20 mouse cellular contexts compared by ENCODE assay signal in genomic region chr7:73261750-73262149, GRCm38 (mm10).
DNase-seq lines count a peak whose midpoint lies in the region; ATAC-seq and TF ChIP-seq lines count a peak whose summit lies in the region.
"Had no signal": no experiment of that assay in that cellular context is flagged by ENCODE, and none has a peak within 500 bp of the region (broad histone marks: within the 10 kb centered on the region; RNA-seq: fewer than 3 reads in every experiment).

No protein-coding gene starts in this region.

- H3K27me3 ChIP-seq in forebrain, embryonic 12.5 days = no peaks in the 10 kb centered on the region
- H3K27me3 ChIP-seq in forebrain, postnatal 0 days (ENCODE audit: insufficient read depth, low read length) = no peaks in the 10 kb centered on the region
- H3K27me3 ChIP-seq in midbrain, embryonic 10.5 days (ENCODE audit: low read depth, poor library complexity, severe bottlenecking) = no peaks in the 10 kb centered on the region; the same call in 1 of the 2 replicates
- no peaks in the 10 kb centered on the region for H3K27me3 ChIP-seq in midbrain, embryonic 16.5 days (ENCODE audit: control insufficient read depth, insufficient read depth, low read depth, low read length)
- no peaks in the 10 kb centered on the region for H3K27me3 ChIP-seq in embryonic facial prominence, embryonic 15.5 days
- H3K27me3 ChIP-seq in neural tube, embryonic 13.5 days = no peaks in the 10 kb centered on the region
- H3K27me3 ChIP-seq in cerebellum, adult 2 months (ENCODE audit: control insufficient read depth, insufficient read depth, low read length) = no peaks in the 10 kb centered on the region
- H3K27me3 ChIP-seq: embryonic facial prominence, embryonic 13.5 days; liver, embryonic 13.5 days had no signal

- 0 out of 2 replicates have a peak, but pooled peaks have one; percentile 44 for ATAC-seq in forebrain, embryonic 12.5 days (ENCODE audit: low FRiP score)
- no peak for ATAC-seq in forebrain, postnatal 0 days
- no peak for ATAC-seq in midbrain, embryonic 16.5 days
- ATAC-seq in embryonic facial prominence, embryonic 15.5 days (ENCODE audit: insufficient number of reproducible peaks, low FRiP score, low TSS enrichment, low read depth) = 0 out of 2 replicates have a peak, but pooled peaks have one; percentile 15
- ATAC-seq in neural tube, embryonic 13.5 days (ENCODE audit: low read depth) = peak; percentile 61

- H3K4me1 ChIP-seq in forebrain, embryonic 12.5 days = peaks cover 14% of the 10 kb centered on the region
- no peaks in the 10 kb centered on the region for H3K4me1 ChIP-seq in forebrain, postnatal 0 days (ENCODE audit: insufficient read depth)
- peaks cover 19% of the 10 kb centered on the region for H3K4me1 ChIP-seq in midbrain, embryonic 10.5 days
- 0 out of 2 replicates have a peak, but pooled peaks cover 2% of the 10 kb centered on the region for H3K4me1 ChIP-seq in midbrain, embryonic 16.5 days (ENCODE audit: control insufficient read depth, insufficient read depth, low read length)
- H3K4me1 ChIP-seq in embryonic facial prominence, embryonic 15.5 days = peaks cover 8% of the 10 kb centered on the region; the same call in 1 of the 2 replicates
- H3K4me1 ChIP-seq in neural tube, embryonic 13.5 days (replicated peaks) = peaks cover 15% of the 10 kb centered on the region
- no peaks in the 10 kb centered on the region for H3K4me1 ChIP-seq in cerebellum, adult 2 months (ENCODE audit: control insufficient read depth, insufficient read depth, low read length)
- H3K4me1 ChIP-seq: heart, embryonic 10.5 days; liver, embryonic 13.5 days had no signal

- no peak overlapping the region for H3K27ac ChIP-seq in forebrain, embryonic 12.5 days
- H3K27ac ChIP-seq in forebrain, postnatal 0 days (ENCODE audit: low read depth, low read length) = no peak overlapping the region
- peak overlapping the region; percentile 24 for H3K27ac ChIP-seq in midbrain, embryonic 10.5 days (replicated peaks)
- no peak overlapping the region for H3K27ac ChIP-seq in midbrain, embryonic 16.5 days (ENCODE audit: low read length)
- H3K27ac ChIP-seq in embryonic facial prominence, embryonic 15.5 days (replicated peaks) = no peak overlapping the region
- no peak overlapping the region for H3K27ac ChIP-seq in neural tube, embryonic 13.5 days (replicated peaks)
- no peak overlapping the region for H3K27ac ChIP-seq in cerebellum, adult 2 months (ENCODE audit: insufficient read depth, low read length)
- H3K27ac ChIP-seq: embryonic facial prominence, embryonic 13.5 days; heart, embryonic 10.5 days; liver, embryonic 13.5 days had no signal

- no peak overlapping the region for H3K4me2 ChIP-seq in forebrain, embryonic 12.5 days
- H3K4me2 ChIP-seq in forebrain, postnatal 0 days (ENCODE audit: low read depth) = no peak overlapping the region
- H3K4me2 ChIP-seq in midbrain, embryonic 16.5 days (ENCODE audit: low read length) = no peak overlapping the region
- H3K4me2 ChIP-seq in embryonic facial prominence, embryonic 15.5 days (replicated peaks) = no peak overlapping the region
- no peak overlapping the region for H3K4me2 ChIP-seq in neural tube, embryonic 13.5 days
- H3K4me2 ChIP-seq: embryonic facial prominence, embryonic 13.5 days; liver, embryonic 13.5 days had no signal

- no peak for DNase-seq in forebrain, postnatal 0 days
- DNase-seq in midbrain, embryonic 10.5 days (ENCODE audit: low spot score) = no peak
- no peak for DNase-seq in thymus, postnatal 10 days (ENCODE audit: low spot score in 2 of 2)
- no peak for DNase-seq in cerebellum, adult 2 months
- DNase-seq: adrenal gland, adult 8-10 months; cerebellum, adult 11-12 months; cerebellum, postnatal 36 days; gastrocnemius, postnatal 36 days; heart, postnatal 10 days; kidney, adult 18-20 months; kidney, postnatal 10 days; liver, embryonic 13.5 days had no signal

- no peaks in the 10 kb centered on the region for H3K36me3 ChIP-seq in forebrain, embryonic 12.5 days (replicated peaks)
- H3K36me3 ChIP-seq in forebrain, postnatal 0 days (ENCODE audit: insufficient read depth) = no peaks in the 10 kb centered on the region
- H3K36me3 ChIP-seq in midbrain, embryonic 10.5 days = no peaks in the 10 kb centered on the region
- no peaks in the 10 kb centered on the region for H3K36me3 ChIP-seq in midbrain, embryonic 16.5 days (ENCODE audit: control insufficient read depth, insufficient read depth, low read length)
- no peaks in the 10 kb centered on the region for H3K36me3 ChIP-seq in embryonic facial prominence, embryonic 15.5 days
- H3K36me3 ChIP-seq in neural tube, embryonic 13.5 days = no peaks in the 10 kb centered on the region
- H3K36me3 ChIP-seq: embryonic facial prominence, embryonic 13.5 days; forebrain, embryonic 10.5 days; heart, embryonic 10.5 days; liver, embryonic 13.5 days had no signal

- WGBS in forebrain, embryonic 12.5 days = 64% methylated on average over 5 of the region's 5 CpGs
- 67% methylated on average over 5 of the region's 5 CpGs for WGBS in forebrain, postnatal 0 days
- WGBS in midbrain, embryonic 10.5 days = 80% methylated on average over 5 of the region's 5 CpGs
- 42% methylated on average over 5 of the region's 5 CpGs for WGBS in midbrain, embryonic 16.5 days
- WGBS in embryonic facial prominence, embryonic 15.5 days = 38% methylated on average over 5 of the region's 5 CpGs
- WGBS in neural tube, embryonic 13.5 days = 49% methylated on average over 5 of the region's 5 CpGs
- 78% methylated on average over 5 of the region's 5 CpGs for WGBS in cerebellum, adult 2 months

- TF ChIP-seq CTCF in forebrain, postnatal 0 days (IDR thresholded peaks at IDR 0.05; ENCODE audit: low read depth) = no peak
- no peak for TF ChIP-seq CTCF in cerebellum, adult 2 months (IDR thresholded peaks at IDR 0.05; ENCODE audit: borderline replicate concordance, insufficient read depth, low read depth, low read length)

- H3K4me3 ChIP-seq in forebrain, embryonic 12.5 days (replicated peaks) = no peak overlapping the region
- no peak overlapping the region for H3K4me3 ChIP-seq in forebrain, postnatal 0 days (ENCODE audit: low read depth, low read length)
- H3K4me3 ChIP-seq in midbrain, embryonic 10.5 days = no peak overlapping the region
- H3K4me3 ChIP-seq in midbrain, embryonic 16.5 days (ENCODE audit: low read depth, low read length) = no peak overlapping the region
- no peak overlapping the region for H3K4me3 ChIP-seq in embryonic facial prominence, embryonic 15.5 days (replicated peaks)
- no peak overlapping the region for H3K4me3 ChIP-seq in neural tube, embryonic 13.5 days
- H3K4me3 ChIP-seq in cerebellum, adult 2 months (replicated peaks; ENCODE audit: insufficient read depth, low read depth, low read length) = no peak overlapping the region
- H3K4me3 ChIP-seq: embryonic facial prominence, embryonic 13.5 days; forebrain, embryonic 10.5 days; heart, embryonic 10.5 days; liver, embryonic 13.5 days; myocyte had no signal

- no peak for TF ChIP-seq POLR2A in cerebellum, adult 2 months (IDR thresholded peaks at IDR 0.05; ENCODE audit: borderline replicate concordance, insufficient read depth, low read length)

- no peak overlapping the region for H3K9ac ChIP-seq in forebrain, embryonic 12.5 days
- no peak overlapping the region for H3K9ac ChIP-seq in forebrain, postnatal 0 days
- no peak overlapping the region for H3K9ac ChIP-seq in midbrain, embryonic 16.5 days (ENCODE audit: low read depth, low read length)
- no peak overlapping the region for H3K9ac ChIP-seq in embryonic facial prominence, embryonic 15.5 days
- no peak overlapping the region for H3K9ac ChIP-seq in neural tube, embryonic 13.5 days
- H3K9ac ChIP-seq: embryonic facial prominence, embryonic 13.5 days; liver, embryonic 13.5 days had no signal

- no peaks in the 10 kb centered on the region for H3K9me3 ChIP-seq in forebrain, embryonic 12.5 days
- no peaks in the 10 kb centered on the region for H3K9me3 ChIP-seq in forebrain, postnatal 0 days (ENCODE audit: low read length)
- no peaks in the 10 kb centered on the region for H3K9me3 ChIP-seq in midbrain, embryonic 10.5 days (replicated peaks)
- H3K9me3 ChIP-seq in midbrain, embryonic 16.5 days (replicated peaks; ENCODE audit: control insufficient read depth, low read length, poor library complexity, severe bottlenecking) = no peaks in the 10 kb centered on the region
- H3K9me3 ChIP-seq in embryonic facial prominence, embryonic 15.5 days (replicated peaks) = no peaks in the 10 kb centered on the region
- no peaks in the 10 kb centered on the region for H3K9me3 ChIP-seq in neural tube, embryonic 13.5 days
- H3K9me3 ChIP-seq: embryonic facial prominence, embryonic 13.5 days; forebrain, embryonic 10.5 days; heart, embryonic 10.5 days; liver, embryonic 13.5 days had no signal

Comparison
In these comparisons a context has a peak if more than half of its experiments do, and no peak if none do; other contexts are left out.
1. ATAC-seq: peak in forebrain, embryonic 12.5 days (single experiment), embryonic facial prominence, embryonic 15.5 days (single experiment) and neural tube, embryonic 13.5 days (single experiment); none in forebrain, postnatal 0 days (single experiment) and midbrain, embryonic 16.5 days (single experiment).